Mouse (Mus musculus): ENCODE data around the gene Arih1. TPM values are rescaled to one million over a fixed set of nuclear protein-coding genes. Genes with fewer than 3 reads are reported as not detected.

The Arih1 gene
- total RNA-seq (2018; cell fraction: chromatin; rRNA removed): 100 to 1,000 TPM; 206 to 360 (median 241) TPM
- total RNA-seq (2018; cell fraction: cytosol; rRNA removed): 10 to 100 TPM; 48.6 to 65.6 (median 56.2) TPM
- total RNA-seq (2018; cell fraction: nucleus; rRNA removed): 100 to 1,000 TPM in 20 of 26 experiments, 10 to 100 TPM in 6; 84.9 to 214 (median 123) TPM
- polyA plus RNA-seq (2018): 36.6 to 40.2 TPM (median 36.8 TPM) in 3 replicates

GRCm38 (mm10) chr9:59486549-59487065 lies at the start of gene Arih1:
Gene Arih1, minus strand, starts transcription at chr9:59486618.
- peak within 1 kb of the TSS; percentile 82 for H3K27ac ChIP-seq
- peaks cover 40% of the 10 kb centered on the region for H3K79me2 ChIP-seq (ENCODE audit: inconsistent target)
- H3K4me3 ChIP-seq (ENCODE audit: inconsistent target): peak within 1 kb of the TSS; percentile 79
- WGBS (ENCODE audit: missing documents): 1% methylated on average over 42 of the region's 56 CpGs
- H3K36me3 ChIP-seq (ENCODE audit: inconsistent target): no peaks in the 10 kb centered on the region

GRCm38 (mm10) chr9:59533889-59534288 lies 47.5 kb upstream of the Arih1 start:
- Histone ChIP-seq H3K4me3 (ENCODE audit: inconsistent target) (no peak overlapping the region), H3K36me3 (ENCODE audit: inconsistent target) (no peaks in the 10 kb centered on the region), H3K79me2 (ENCODE audit: inconsistent target) (peaks cover 4% of the 10 kb centered on the region; the same call in 1 of the 2 replicates), H3K27ac (peak overlapping the region; percentile 52)
- WGBS (ENCODE audit: missing documents): 17% methylated on average over 4 of the region's 4 CpGs

GRCm38 (mm10) chr9:59533422-59533821 lies 47.0 kb upstream of the Arih1 start:
- peaks cover 2% of the 10 kb centered on the region; the same call in 1 of the 2 replicates for H3K79me2 ChIP-seq (ENCODE audit: inconsistent target)
- no peak overlapping the region for H3K4me3 ChIP-seq (ENCODE audit: inconsistent target)
- H3K36me3 ChIP-seq (ENCODE audit: inconsistent target): no peaks in the 10 kb centered on the region
- 71% methylated on average over 1 of the region's 2 CpGs for WGBS (ENCODE audit: missing documents)
- peak overlapping the region; percentile 52 for H3K27ac ChIP-seq

- Histone ChIP-seq H3K79me2 (ENCODE audit: inconsistent target) (no peaks in the 10 kb centered on the region), H3K4me3 (ENCODE audit: inconsistent target) (no peak overlapping the region), H3K27ac (no peak overlapping the region), H3K36me3 (ENCODE audit: inconsistent target) (no peaks in the 10 kb centered on the region)
- 84% methylated on average over 5 of the region's 5 CpGs for WGBS (ENCODE audit: missing documents)
Observed at GRCm38 (mm10) chr9:59531645-59532044, 45.2 kb upstream of the Arih1 start.

GRCm38 (mm10) chr9:59528274-59528673 lies 41.9 kb upstream of the Arih1 start:
- Histone ChIP-seq H3K36me3 (ENCODE audit: inconsistent target) (no peaks in the 10 kb centered on the region), H3K4me3 (ENCODE audit: inconsistent target) (no peak overlapping the region), H3K79me2 (ENCODE audit: inconsistent target) (no peaks in the 10 kb centered on the region), H3K27ac (peak overlapping the region; percentile 19; the same call in 1 of the 2 replicates)
- WGBS (ENCODE audit: missing documents): 16% methylated on average over 2 of the region's 2 CpGs

- no peak overlapping the region for H3K4me3 ChIP-seq (ENCODE audit: inconsistent target)
- no peak overlapping the region for H3K27ac ChIP-seq
- WGBS (ENCODE audit: missing documents): 100% methylated on average over 3 of the region's 3 CpGs
Observed at GRCm38 (mm10) chr9:59527580-59527979, 41.2 kb upstream of the Arih1 start.

GRCm38 (mm10) chr9:59526727-59527126 lies 40.3 kb upstream of the Arih1 start:
- Histone ChIP-seq H3K27ac (no peak overlapping the region), H3K79me2 (ENCODE audit: inconsistent target) (no peaks in the 10 kb centered on the region), H3K4me3 (ENCODE audit: inconsistent target) (no peak overlapping the region), H3K36me3 (ENCODE audit: inconsistent target) (no peaks in the 10 kb centered on the region)
- WGBS (ENCODE audit: missing documents): 50% methylated on average over 3 of the region's 6 CpGs

More at GRCm38 (mm10) chr9:59527580-59527979, 41.2 kb upstream of the Arih1 start:
- Histone ChIP-seq H3K36me3 (ENCODE audit: inconsistent target) (no peaks in the 10 kb centered on the region), H3K79me2 (ENCODE audit: inconsistent target) (no peaks in the 10 kb centered on the region)

GRCm38 (mm10) chr9:59522906-59523305 lies 36.5 kb upstream of the Arih1 start:
- H3K4me3 ChIP-seq (ENCODE audit: inconsistent target): no peak overlapping the region
- WGBS (ENCODE audit: missing documents): 37% methylated on average over 4 of the region's 4 CpGs
- no peaks in the 10 kb centered on the region for H3K36me3 ChIP-seq (ENCODE audit: inconsistent target)
- H3K79me2 ChIP-seq (ENCODE audit: inconsistent target): no peaks in the 10 kb centered on the region
- H3K27ac ChIP-seq: no peak overlapping the region

- H3K27ac ChIP-seq: no peak overlapping the region
- H3K79me2 ChIP-seq (ENCODE audit: inconsistent target): no peaks in the 10 kb centered on the region
- 86% methylated on average over 2 of the region's 2 CpGs for WGBS (ENCODE audit: missing documents)
- no peaks in the 10 kb centered on the region for H3K36me3 ChIP-seq (ENCODE audit: inconsistent target)
- no peak overlapping the region for H3K4me3 ChIP-seq (ENCODE audit: inconsistent target)
Observed at GRCm38 (mm10) chr9:59519396-59519795, 33.0 kb upstream of the Arih1 start.

- no peak overlapping the region for H3K27ac ChIP-seq
- 82% methylated on average over 5 of the region's 5 CpGs for WGBS (ENCODE audit: missing documents)
- no peaks in the 10 kb centered on the region for H3K79me2 ChIP-seq (ENCODE audit: inconsistent target)
- no peak overlapping the region for H3K4me3 ChIP-seq (ENCODE audit: inconsistent target)
- H3K36me3 ChIP-seq (ENCODE audit: inconsistent target): no peaks in the 10 kb centered on the region
Observed at GRCm38 (mm10) chr9:59518976-59519375, 32.6 kb upstream of the Arih1 start.

- 76% methylated on average over 5 of the region's 7 CpGs for WGBS (ENCODE audit: missing documents)
- no peak overlapping the region for H3K4me3 ChIP-seq (ENCODE audit: inconsistent target)
- no peaks in the 10 kb centered on the region for H3K36me3 ChIP-seq (ENCODE audit: inconsistent target)
- H3K27ac ChIP-seq: no peak overlapping the region
- H3K79me2 ChIP-seq (ENCODE audit: inconsistent target): no peaks in the 10 kb centered on the region
Observed at GRCm38 (mm10) chr9:59517127-59517526, 30.7 kb upstream of the Arih1 start.

- Histone ChIP-seq H3K4me3 (ENCODE audit: inconsistent target) (no peak overlapping the region), H3K79me2 (ENCODE audit: inconsistent target) (no peaks in the 10 kb centered on the region), H3K36me3 (ENCODE audit: inconsistent target) (no peaks in the 10 kb centered on the region), H3K27ac (no peak overlapping the region)
- WGBS (ENCODE audit: missing documents): 81% methylated on average over 3 of the region's 3 CpGs
Observed at GRCm38 (mm10) chr9:59515069-59515468, 28.7 kb upstream of the Arih1 start.

- H3K79me2 ChIP-seq (ENCODE audit: inconsistent target): no peaks in the 10 kb centered on the region
- no CpG with 5 or more reads among the region's 4 CpGs for WGBS (ENCODE audit: missing documents)
- no peak overlapping the region for H3K27ac ChIP-seq
- H3K4me3 ChIP-seq (ENCODE audit: inconsistent target): no peak overlapping the region
- no peaks in the 10 kb centered on the region for H3K36me3 ChIP-seq (ENCODE audit: inconsistent target)
Observed at GRCm38 (mm10) chr9:59512381-59512780, 26.0 kb upstream of the Arih1 start.

- no peak overlapping the region for H3K27ac ChIP-seq
- 77% methylated on average over 1 of the region's 1 CpGs for WGBS (ENCODE audit: missing documents)
- H3K4me3 ChIP-seq (ENCODE audit: inconsistent target): no peak overlapping the region
- H3K36me3 ChIP-seq (ENCODE audit: inconsistent target): no peaks in the 10 kb centered on the region
- no peaks in the 10 kb centered on the region for H3K79me2 ChIP-seq (ENCODE audit: inconsistent target)
Observed at GRCm38 (mm10) chr9:59508146-59508545, 21.7 kb upstream of the Arih1 start.

- Histone ChIP-seq H3K36me3 (ENCODE audit: inconsistent target) (no peaks in the 10 kb centered on the region), H3K79me2 (ENCODE audit: inconsistent target) (peaks cover 33% of the 10 kb centered on the region), H3K27ac (peak overlapping the region; percentile 82), H3K4me3 (ENCODE audit: inconsistent target) (peak overlapping the region; percentile 55)
Observed at GRCm38 (mm10) chr9:59487331-59487730, 913 bp upstream of the Arih1 start.

Measured in macrophage (primary cell).